Mouse (Mus musculus) ES-E14 (cell line): Measurements from ENCODE around the gene Slc39a11.

Source experiments
- HCFC1 ChIP-seq: IDR thresholded peaks from 2 replicates; pipeline ENCODE4 v1.6.1; 2012; ENCODE audit warnings: low read length, inconsistent platforms, borderline replicate concordance; ENCODE audit not compliant: insufficient read depth
- MAFK ChIP-seq: IDR thresholded peaks from 2 replicates; pipeline ENCODE4 v1.6.1; 2014; ENCODE audit warnings: mild to moderate bottlenecking, low read depth, low read length, inconsistent platforms; ENCODE audit not compliant: insufficient read depth

GRCm38 (mm10) chr11:113267516-113268230 is 382.2 kb downstream of the Slc39a11 start:
- no peak for TF ChIP-seq HCFC1
- TF ChIP-seq MAFK = no peak
